Mouse (Mus musculus): Measurements from ENCODE around the gene Fgfr2. TPM values are rescaled to one million over a fixed set of nuclear protein-coding genes. Genes with fewer than 3 reads are reported as not detected.
A peak's percentile ranks its signal among the peaks of the same experiment; 100 is the strongest.

Fgfr2 gene
- total RNA-seq, 2 experiments from 2014 or later = 47.6 to 49.5 TPM

- H3K27ac ChIP-seq = no peak overlapping the region
- DNase-seq (ENCODE audit: low spot score in 2 of 2) = no peak
- H3K4me3 ChIP-seq = no peak overlapping the region
- no peak for TF ChIP-seq CTCF (conservative IDR thresholded peaks at IDR 0.05)
These were observed 2321.3 kb downstream of the Fgfr2 start for GRCm38 (mm10) chr7:130801811-130802210.

- no peak for TF ChIP-seq CTCF (conservative IDR thresholded peaks at IDR 0.05)
- no peak for DNase-seq (ENCODE audit: low spot score in 2 of 2)
- no peak overlapping the region for H3K27ac ChIP-seq
- H3K4me3 ChIP-seq = no peak overlapping the region
These were observed 2322.5 kb downstream of the Fgfr2 start for GRCm38 (mm10) chr7:130800681-130801080.

- no peak for DNase-seq (ENCODE audit: low spot score in 2 of 2)
- Histone ChIP-seq H3K4me3 (no peak overlapping the region), H3K27ac (no peak overlapping the region)
- TF ChIP-seq CTCF (conservative IDR thresholded peaks at IDR 0.05) = no peak
These were observed 2323.7 kb downstream of the Fgfr2 start for GRCm38 (mm10) chr7:130799418-130799817.

- TF ChIP-seq CTCF (conservative IDR thresholded peaks at IDR 0.05) = no peak
- Histone ChIP-seq H3K4me3 (no peak overlapping the region), H3K27ac (no peak overlapping the region)
- no peak for DNase-seq (ENCODE audit: low spot score in 2 of 2)
These were observed 2325.6 kb downstream of the Fgfr2 start for GRCm38 (mm10) chr7:130797524-130797923.

- Histone ChIP-seq H3K27ac (no peak overlapping the region), H3K4me3 (no peak overlapping the region)
- peak; percentile 57 for TF ChIP-seq CTCF (conservative IDR thresholded peaks at IDR 0.05)
- no peak for DNase-seq (ENCODE audit: low spot score in 2 of 2)
These were observed 2326.4 kb downstream of the Fgfr2 start for GRCm38 (mm10) chr7:130796786-130797185.

GRCm38 (mm10) chr7:130793671-130794070 is 2329.5 kb downstream of the Fgfr2 start:
- no peak for DNase-seq (ENCODE audit: low spot score in 2 of 2)
- Histone ChIP-seq H3K27ac (no peak overlapping the region), H3K4me3 (no peak overlapping the region)
- no peak for TF ChIP-seq CTCF (conservative IDR thresholded peaks at IDR 0.05)

GRCm38 (mm10) chr7:130789456-130789855 is 2333.7 kb downstream of the Fgfr2 start:
- no peak for DNase-seq (ENCODE audit: low spot score in 2 of 2)
- no peak overlapping the region for H3K4me3 ChIP-seq
- TF ChIP-seq CTCF (conservative IDR thresholded peaks at IDR 0.05) = no peak

GRCm38 (mm10) chr7:130788950-130789349 is 2334.2 kb downstream of the Fgfr2 start:
- Histone ChIP-seq H3K4me3 (no peak overlapping the region), H3K27ac (no peak overlapping the region)
- no peak for TF ChIP-seq CTCF (conservative IDR thresholded peaks at IDR 0.05)
- no peak for DNase-seq (ENCODE audit: low spot score in 2 of 2)

More at GRCm38 (mm10) chr7:130789456-130789855, 2333.7 kb downstream of the Fgfr2 start:
- H3K27ac ChIP-seq = no peak overlapping the region

GRCm38 (mm10) chr7:130787537-130787936 is 2335.6 kb downstream of the Fgfr2 start:
- no peak for DNase-seq (ENCODE audit: low spot score in 2 of 2)
- Histone ChIP-seq H3K4me3 (no peak overlapping the region), H3K27ac (no peak overlapping the region)
- no peak for TF ChIP-seq CTCF (conservative IDR thresholded peaks at IDR 0.05)

- no peak for TF ChIP-seq CTCF (conservative IDR thresholded peaks at IDR 0.05)
- no peak for DNase-seq (ENCODE audit: low spot score in 2 of 2)
- Histone ChIP-seq H3K27ac (no peak overlapping the region), H3K4me3 (no peak overlapping the region)
These were observed 2336.4 kb downstream of the Fgfr2 start for GRCm38 (mm10) chr7:130786708-130787107.

GRCm38 (mm10) chr7:130785923-130786575 is 2337.1 kb downstream of the Fgfr2 start:
- DNase-seq (ENCODE audit: low spot score in 2 of 2) = no peak
- H3K4me3 ChIP-seq = no peak overlapping the region
- no peak for TF ChIP-seq CTCF (conservative IDR thresholded peaks at IDR 0.05)

GRCm38 (mm10) chr7:130782501-130783050 is 2340.6 kb downstream of the Fgfr2 start:
- no peak for DNase-seq (ENCODE audit: low spot score in 2 of 2)
- Histone ChIP-seq H3K4me3 (no peak overlapping the region), H3K27ac (no peak overlapping the region)
- TF ChIP-seq CTCF (conservative IDR thresholded peaks at IDR 0.05) = no peak

More at GRCm38 (mm10) chr7:130785923-130786575, 2337.1 kb downstream of the Fgfr2 start:
- H3K27ac ChIP-seq = no peak overlapping the region

GRCm38 (mm10) chr7:130780866-130781419 is 2342.2 kb downstream of the Fgfr2 start:
- H3K27ac ChIP-seq = no peak overlapping the region
- no peak for DNase-seq (ENCODE audit: low spot score in 2 of 2)
- no peak for TF ChIP-seq CTCF (conservative IDR thresholded peaks at IDR 0.05)
- H3K4me3 ChIP-seq = no peak overlapping the region
